Mouse (Mus musculus): Measurements from ENCODE around the gene Mtch2.
A peak's percentile ranks its signal among the peaks of the same experiment; 100 is the strongest.

Mtch2 gene

GRCm38 (mm10) chr2:90846955-90847680 is at the start of gene Mtch2:
Gene Mtch2, plus strand, starts transcription at chr2:90847155.
- DNase-seq, result peak; percentile 100

DNA sequence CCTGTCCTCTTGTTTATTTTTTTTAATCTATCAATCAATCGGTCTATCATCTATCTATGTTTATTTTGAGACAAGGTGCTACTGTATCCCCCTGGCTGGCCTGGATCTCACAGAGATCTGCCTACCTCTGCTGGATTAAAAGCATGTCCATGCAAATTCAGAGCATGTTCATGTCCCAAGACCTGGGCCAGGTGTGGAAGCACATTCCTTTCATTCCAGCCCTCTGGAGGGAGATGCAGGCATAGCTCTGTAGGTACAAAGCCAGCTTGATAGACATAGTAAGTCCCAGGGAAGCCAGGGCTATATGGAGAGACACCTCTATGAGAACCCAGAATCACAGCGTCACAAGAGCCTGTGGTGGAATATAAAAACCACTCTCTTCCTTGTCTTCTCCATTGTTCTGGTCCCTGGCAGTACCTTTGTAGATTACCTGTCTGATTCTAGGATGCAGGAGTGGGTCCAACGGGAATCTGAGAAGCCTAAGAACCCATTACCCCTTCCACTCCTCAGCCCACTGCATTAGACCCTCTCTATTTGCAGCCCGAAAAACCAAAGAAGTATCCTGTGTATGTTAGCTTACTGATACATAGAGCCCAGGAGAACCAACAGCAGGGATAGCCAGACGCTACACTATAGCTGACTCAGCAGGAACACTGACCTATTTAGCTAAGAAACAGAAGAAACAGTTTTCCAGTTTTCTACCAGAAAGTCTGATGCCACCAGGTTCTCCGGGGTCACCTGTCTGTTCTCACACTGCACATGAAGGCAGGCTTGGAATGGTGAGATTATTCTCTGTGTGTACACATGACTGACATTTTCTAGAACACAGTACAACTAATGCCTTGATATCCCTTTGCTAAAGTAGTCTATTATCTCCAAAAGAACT is 38.5 kb upstream of the Mtch2 start:
- DNase-seq, result peak; percentile 71

DNA sequence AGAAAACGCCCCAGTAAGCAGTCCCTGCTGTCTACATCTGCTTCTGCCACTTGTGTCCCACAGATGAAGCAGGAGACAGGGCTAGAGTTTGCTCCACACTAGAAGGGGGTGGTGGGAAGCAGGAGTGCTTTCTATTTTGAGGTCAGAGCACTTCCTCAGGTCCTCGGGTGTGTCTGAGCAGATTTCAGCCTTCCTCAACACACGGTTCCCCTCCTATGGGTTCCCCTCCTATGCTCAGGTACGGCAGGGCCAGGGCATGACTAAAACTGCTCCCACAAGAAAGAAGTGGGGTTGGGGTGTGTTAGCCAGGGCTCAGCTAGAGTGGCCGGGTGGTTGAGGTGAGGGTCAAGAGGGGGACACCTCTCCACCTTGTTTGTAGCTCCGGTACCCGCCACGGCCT is 36.2 kb upstream of the Mtch2 start:
- DNase-seq, result peak; percentile 78

GRCm38 (mm10) chr2:90815266-90815665 is 31.7 kb upstream of the Mtch2 start:
- peak; percentile 68 for DNase-seq

DNA sequence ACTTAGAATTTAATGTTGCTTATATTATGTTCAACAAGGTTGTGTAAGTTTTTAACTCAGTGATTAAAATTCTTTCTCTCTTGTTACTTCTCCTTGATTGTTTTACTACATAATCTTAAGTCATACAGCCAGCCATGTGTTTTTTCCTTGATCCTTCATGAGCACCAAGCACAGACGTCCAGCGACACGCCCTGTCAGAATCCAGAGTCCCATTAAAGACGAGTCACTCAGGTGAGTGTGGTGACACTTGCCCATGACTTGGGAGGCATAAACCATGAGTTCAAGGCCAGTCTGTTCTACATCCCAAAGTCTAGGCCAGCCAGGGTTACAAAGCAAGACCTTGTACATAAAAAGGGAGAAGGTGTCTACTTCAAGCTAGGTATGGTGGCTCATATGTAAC is 30.8 kb upstream of the Mtch2 start:
- peak; percentile 81 for DNase-seq

DNA sequence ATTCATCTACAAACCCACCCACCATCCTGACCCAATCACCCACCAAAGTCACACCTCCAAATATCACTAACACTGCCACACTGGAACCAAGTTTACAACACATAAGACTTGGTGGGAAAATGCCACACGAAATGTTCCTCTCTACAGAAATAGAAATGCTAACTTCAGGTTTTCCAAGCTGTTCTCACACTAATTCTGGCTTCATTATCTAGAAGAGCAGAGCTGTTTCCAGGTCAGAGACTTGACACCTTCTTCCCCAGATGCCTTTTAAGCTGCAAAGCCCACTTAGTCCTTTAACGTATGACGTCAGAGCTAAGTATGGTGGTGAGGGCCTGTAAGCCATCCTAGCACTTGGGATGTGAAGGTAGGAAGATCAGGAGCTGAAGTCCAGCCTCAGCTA is 28.2 kb upstream of the Mtch2 start:
- peak; percentile 15 for DNase-seq

- peak; percentile 42 for DNase-seq
Observed at GRCm38 (mm10) chr2:90820894-90821293, 26.1 kb upstream of the Mtch2 start.

DNA sequence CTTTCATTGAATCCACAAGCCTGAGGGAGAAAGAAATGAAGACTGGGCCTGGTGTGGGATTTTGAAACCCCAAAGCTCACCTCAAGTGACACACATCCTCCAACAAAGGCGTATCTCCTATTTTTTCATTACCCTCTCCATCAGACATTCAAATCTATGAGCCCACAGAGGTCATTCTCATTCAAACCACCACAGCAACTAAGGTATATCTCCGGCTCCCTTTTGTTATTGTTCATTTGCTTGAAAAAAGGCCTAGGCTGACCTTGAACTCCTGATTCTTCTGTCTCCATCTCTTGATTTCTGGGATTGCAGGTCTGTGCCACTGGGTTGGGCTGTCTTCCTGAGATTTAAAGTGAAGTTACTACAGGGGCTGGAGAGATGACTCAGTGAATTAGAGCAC is 24.0 kb upstream of the Mtch2 start:
- DNase-seq, result no peak

- DNase-seq, result peak; percentile 36
Observed at GRCm38 (mm10) chr2:90823781-90824180, 23.2 kb upstream of the Mtch2 start.

DNA sequence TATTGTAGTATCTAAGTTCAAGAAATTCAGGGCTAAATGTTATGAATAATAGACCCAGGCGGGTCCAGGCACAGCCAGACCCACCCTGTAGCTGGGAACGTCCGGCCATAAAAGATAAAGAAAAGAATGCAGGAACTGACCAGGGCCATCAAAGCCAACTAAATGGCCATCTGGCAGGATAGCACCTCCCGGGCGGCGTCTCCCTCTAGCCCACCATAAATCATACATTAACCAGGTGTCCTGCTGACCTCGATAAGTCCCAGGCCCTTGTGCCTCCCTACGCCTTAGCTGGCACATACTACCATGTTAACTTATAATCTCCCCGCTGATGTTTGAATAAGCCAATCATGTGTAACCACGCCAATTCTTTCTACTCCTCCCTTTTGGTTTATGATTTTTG is 22.4 kb upstream of the Mtch2 start:
- peak; percentile 28 for DNase-seq

DNA sequence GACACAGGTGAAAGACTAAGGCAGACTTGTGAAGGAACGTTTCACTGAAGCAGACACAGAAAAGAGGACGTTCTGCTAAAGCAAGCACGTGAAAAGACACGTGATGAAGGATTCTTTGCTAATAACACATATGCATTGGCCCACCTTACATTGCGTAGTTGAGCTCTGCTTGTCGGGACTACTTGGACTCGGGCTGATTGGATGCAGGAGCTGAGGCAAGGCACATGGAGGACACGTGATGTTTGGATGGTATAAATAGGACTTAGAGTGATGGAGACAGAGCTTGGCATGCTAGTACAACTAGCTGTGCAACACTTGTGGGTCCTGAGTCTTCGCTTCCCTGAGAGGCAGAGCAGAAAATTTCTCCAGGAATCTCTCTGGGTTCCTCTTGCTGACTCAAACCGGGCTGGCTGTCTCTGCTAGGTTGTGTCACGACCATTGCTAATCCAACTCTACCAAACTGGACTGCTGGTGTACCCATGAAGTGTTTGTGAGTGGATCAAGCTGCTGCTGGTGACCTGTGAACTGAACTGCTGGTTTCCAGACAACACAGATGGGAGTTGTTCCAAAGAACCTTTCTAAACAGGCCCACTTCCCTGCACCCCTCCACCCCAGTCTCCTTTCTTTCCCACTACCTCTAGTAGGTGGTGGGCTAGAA is 21.3 kb upstream of the Mtch2 start:
- DNase-seq, result peak; percentile 30

DNA sequence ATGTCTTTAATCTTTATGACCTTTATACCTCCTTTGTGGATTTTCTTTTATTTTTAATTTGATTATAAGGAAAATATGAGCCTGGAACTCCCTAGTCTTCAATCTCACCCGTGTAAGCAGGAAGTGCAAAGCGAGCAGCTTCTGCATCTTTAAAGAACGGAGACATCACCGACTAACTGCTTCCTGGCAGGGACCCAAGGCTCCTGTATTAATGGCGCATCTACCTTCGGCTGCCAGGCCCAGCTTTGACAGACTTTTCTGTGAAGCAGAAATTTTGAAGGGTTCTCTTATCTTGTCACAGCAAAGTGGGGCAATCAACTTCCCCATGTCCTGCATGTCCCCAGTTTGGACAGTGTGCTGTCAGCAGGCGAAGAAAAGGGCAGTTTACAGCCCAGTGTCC is 18.2 kb upstream of the Mtch2 start:
- peak; percentile 48 for DNase-seq

- DNase-seq, result peak; percentile 79
Observed at GRCm38 (mm10) chr2:90833502-90833901, 13.5 kb upstream of the Mtch2 start.

- DNase-seq, result peak; percentile 79
Observed at GRCm38 (mm10) chr2:90838621-90839020, 8.3 kb upstream of the Mtch2 start.

DNA sequence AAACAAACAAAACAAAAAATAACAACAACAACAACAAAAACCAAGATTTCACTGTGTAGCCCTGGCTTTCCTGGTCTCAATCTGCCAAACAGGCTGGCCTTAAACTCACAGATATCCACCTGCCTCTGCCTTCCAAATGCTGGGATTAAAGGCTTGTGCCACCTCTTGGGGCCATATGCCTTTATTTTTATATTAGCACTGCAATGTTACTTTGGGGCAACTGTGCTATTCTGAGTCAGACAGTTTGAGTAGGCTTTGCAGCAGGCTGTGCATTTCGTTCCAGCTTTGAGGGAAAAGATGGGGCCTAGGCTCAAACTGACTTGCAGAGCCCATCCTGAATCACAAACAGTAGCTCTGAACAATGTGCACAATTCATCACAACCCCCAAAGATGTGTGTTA is 3.3 kb upstream of the Mtch2 start:
- peak; percentile 54 for DNase-seq

DNA sequence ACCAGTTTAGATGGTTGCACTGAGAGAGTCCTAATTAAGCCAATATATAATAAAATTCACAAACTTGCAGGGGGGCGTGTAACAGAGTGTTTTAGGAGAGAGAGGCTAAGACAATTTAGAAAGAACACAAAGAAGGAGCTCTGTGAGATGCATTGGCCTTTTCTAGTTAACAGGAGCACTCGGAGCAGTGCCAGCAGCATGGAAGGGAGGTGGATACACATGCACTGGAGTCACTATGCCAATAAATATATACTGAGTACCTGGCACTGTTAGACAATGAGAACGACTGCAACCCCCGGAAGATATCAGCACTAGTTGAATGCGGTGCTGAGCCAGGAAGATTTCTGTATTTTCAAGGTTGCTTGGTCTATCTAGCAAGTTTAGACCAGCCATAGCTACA is 2.7 kb upstream of the Mtch2 start:
- peak; percentile 78 for DNase-seq

- DNase-seq, result peak; percentile 74
Observed at GRCm38 (mm10) chr2:90845234-90845633, 1.7 kb upstream of the Mtch2 start.

- peak; percentile 88 for DNase-seq
Observed at GRCm38 (mm10) chr2:90846171-90846570, 784 bp upstream of the Mtch2 start.

GRCm38 (mm10) chr2:90846597-90846954 is 379 bp upstream of the Mtch2 start:
- DNase-seq, result no peak

DNA sequence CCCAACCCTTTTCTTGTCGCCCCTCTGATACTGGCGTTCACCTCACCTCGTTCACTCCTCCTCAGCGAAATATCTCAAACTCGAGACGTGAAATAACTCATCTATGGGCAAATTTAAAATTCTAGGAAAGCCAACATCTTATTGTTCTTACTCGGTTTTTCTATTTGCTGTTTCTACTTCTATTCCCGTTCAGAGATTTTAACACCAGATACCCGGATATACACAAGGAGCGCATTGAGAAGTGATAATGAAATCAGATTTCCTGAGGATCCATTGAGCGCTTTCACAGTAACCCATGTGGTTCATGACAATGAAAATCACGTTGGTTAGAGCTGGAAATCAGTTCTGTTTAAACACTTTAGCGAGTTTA is 711 bp downstream of the Mtch2 start:
- no peak for DNase-seq

GRCm38 (mm10) chr2:90848331-90848730 is 1.4 kb downstream of the Mtch2 start:
- peak; percentile 27 for DNase-seq

DNA sequence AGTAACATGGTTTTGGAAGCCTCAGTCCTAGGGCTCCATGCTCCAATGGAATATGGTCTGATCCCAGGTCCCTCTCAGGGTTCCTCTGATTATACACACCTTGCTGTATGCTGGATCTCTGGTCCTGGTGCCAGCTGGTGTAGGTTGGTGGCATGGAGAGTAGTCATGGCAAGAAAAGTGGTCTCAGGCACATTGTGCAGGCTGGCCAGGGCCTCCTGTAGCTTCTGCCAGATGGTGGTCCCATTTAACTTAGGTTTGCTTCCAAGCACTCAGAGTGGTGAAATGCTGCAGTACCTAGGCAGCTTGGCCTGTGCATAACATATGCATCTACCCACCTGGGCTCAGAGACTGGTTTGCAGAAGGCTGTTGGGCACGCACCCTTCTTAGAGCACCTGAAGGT is 3.4 kb downstream of the Mtch2 start:
- DNase-seq, result peak; percentile 77

DNA sequence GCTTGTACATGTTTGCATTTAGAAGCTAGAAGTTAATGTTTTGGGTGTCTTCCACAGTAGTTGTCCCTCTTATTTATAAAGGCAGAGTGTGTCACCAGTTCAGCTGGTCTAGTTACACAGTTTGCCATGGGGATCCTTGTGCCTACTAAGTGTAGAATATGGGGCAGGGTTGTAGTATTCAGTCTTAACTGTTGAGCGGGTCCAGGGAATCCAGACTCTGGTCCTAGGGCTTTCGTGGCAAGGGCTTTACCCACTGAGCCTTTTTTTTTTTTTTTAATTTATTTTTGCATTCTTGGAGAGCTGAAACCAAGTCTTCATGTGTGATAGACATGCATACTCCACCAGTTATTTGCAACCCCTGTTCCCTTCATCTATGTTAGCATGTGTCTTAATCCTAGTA is 14.5 kb downstream of the Mtch2 start:
- DNase-seq, result no peak

- DNase-seq, result no peak
Observed at GRCm38 (mm10) chr2:90864184-90864583, 17.2 kb downstream of the Mtch2 start.
